Mouse (Mus musculus): Measurements from ENCODE around the gene Mical1.

GRCm38 (mm10) chr10:41450780-41451522 lies 25.2 kb upstream of the Mical1 start:
- no peak for TF ChIP-seq CTCF (IDR thresholded peaks at IDR 0.05; ENCODE audit: low read depth, low read length)
- TF ChIP-seq POLR2A (IDR thresholded peaks at IDR 0.05; ENCODE audit: borderline replicate concordance, low read depth, low read length): no peak

All from bone marrow macrophage, adult 2 months (primary cell).